Mouse (Mus musculus) embryonic facial prominence, embryonic 11.5 days (tissue): ENCODE measurements around the gene Adgre5. TPM values are rescaled to one million over a fixed set of nuclear protein-coding genes. Genes with fewer than 3 reads are reported as not detected.

Experiments
- ATAC-seq: fragments of 200-750 bp; cut with Nextera tagmentation; replicated peaks from 2 replicates; pipeline ENCODE4 v1.8.0; 2017; ENCODE audit warnings: low read depth; ENCODE audit not compliant: insufficient number of reproducible peaks, low FRiP score, low TSS enrichment
- DNase-seq: peaks from one replicate; pipeline ENCODE4 v3.0.0-alpha.2; 2015; ENCODE audit warnings: low spot score
- H3K27ac ChIP-seq: fragments of 300-500 bp; sonication (generic); replicated peaks from 2 replicates; pipeline ENCODE4 v1.5.1; 2014; ENCODE audit warnings: mild to moderate bottlenecking, low read depth, low read length, control low read depth
- H3K27me3 ChIP-seq: fragments of 300-500 bp; sonication (generic); 2 replicates; pipeline ENCODE4 v1.6.1; 2014; ENCODE audit warnings: mild to moderate bottlenecking, low read length, moderate library complexity, mixed read lengths; ENCODE audit not compliant: control insufficient read depth, insufficient read depth
- H3K36me3 ChIP-seq: fragments of 300-500 bp; sonication (generic); replicated peaks from 2 replicates; pipeline ENCODE4 v1.6.1; 2014; ENCODE audit warnings: low read depth, mild to moderate bottlenecking, low read length, moderate library complexity, mixed read lengths; ENCODE audit not compliant: control insufficient read depth, insufficient read depth
- H3K4me1 ChIP-seq: fragments of 300-500 bp; sonication (generic); 2 replicates; pipeline ENCODE4 v1.6.1; 2014; ENCODE audit warnings: low read length, mixed read lengths; ENCODE audit not compliant: control insufficient read depth, insufficient read depth
- H3K4me2 ChIP-seq: fragments of 300-500 bp; sonication (generic); 2 replicates; pipeline ENCODE4 v1.6.1; 2014; ENCODE audit warnings: low read depth, mild to moderate bottlenecking, control low read depth, low read length, moderate library complexity
- H3K4me3 ChIP-seq: fragments of 300-500 bp; sonication (generic); 2 replicates; pipeline ENCODE4 v1.5.1; 2014; ENCODE audit warnings: low read depth, low read length, control low read depth
- H3K9ac ChIP-seq: fragments of 300-500 bp; sonication (generic); replicated peaks from 2 replicates; pipeline ENCODE4 v1.6.1; 2014; ENCODE audit warnings: mild to moderate bottlenecking, control low read depth, low read length
- H3K9me3 ChIP-seq: fragments of 300-500 bp; sonication (generic); replicated peaks from 2 replicates; pipeline ENCODE4 v1.6.1; 2016; ENCODE audit warnings: mild to moderate bottlenecking, low read length, inconsistent platforms, mixed read lengths; ENCODE audit not compliant: control insufficient read depth
- WGBS: fragments of 180-500 bp; shearing (Covaris S2); extraction: QIAGEN DNeasy Blood & Tissue Kit; methylation state at CpG from one replicate; pipeline ENCODE4 v1.1.7; 2014; 5-methylcytosine and 5-hydroxymethylcytosine counted together
- polyA plus RNA-seq: library from polyadenylated mRNA; unstranded; fragments of >200 nt; fragmentation: Nextera tagmentation; extraction: Ambion mirVana; gene quantifications from 2 replicates; pipeline ENCODE4 v1.2.1, GENCODE M21; 2014

Gene Adgre5
- polyA plus RNA-seq, 1 experiment from 2014 or later = 19.0 TPM

DNA sequence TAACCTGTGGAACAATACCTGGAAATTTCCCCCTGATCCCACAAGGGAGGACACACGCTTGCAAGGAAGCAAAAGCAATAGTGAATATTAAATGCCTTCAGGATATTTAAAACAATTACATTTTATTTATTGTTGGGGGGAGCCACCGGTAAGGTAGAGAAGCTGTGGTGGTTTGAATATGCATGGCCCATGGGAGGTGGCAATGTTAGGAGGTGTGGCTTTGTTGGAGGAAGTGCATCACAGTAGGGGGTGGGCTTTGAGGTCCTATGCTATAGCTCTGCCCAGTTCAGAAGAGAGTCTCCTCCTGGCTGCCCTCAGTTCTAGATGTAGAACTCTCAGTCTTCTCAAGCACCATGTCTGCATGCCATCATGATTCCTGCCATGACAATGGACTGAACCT lies 23.6 kb upstream of the Adgre5 start:
- Histone ChIP-seq H3K9ac (no peak overlapping the region), H3K36me3 (no peaks in the 10 kb centered on the region), H3K27ac (no peak overlapping the region), H3K4me2 (no peak overlapping the region), H3K9me3 (no peaks in the 10 kb centered on the region; the same call in 1 of the 2 replicates), H3K4me3 (no peak overlapping the region), H3K4me1 (no peaks in the 10 kb centered on the region), H3K27me3 (no peaks in the 10 kb centered on the region)
- ATAC-seq (no peak), DNase-seq (no peak)
- 87% methylated on average over 2 of the region's 2 CpGs for WGBS

DNA sequence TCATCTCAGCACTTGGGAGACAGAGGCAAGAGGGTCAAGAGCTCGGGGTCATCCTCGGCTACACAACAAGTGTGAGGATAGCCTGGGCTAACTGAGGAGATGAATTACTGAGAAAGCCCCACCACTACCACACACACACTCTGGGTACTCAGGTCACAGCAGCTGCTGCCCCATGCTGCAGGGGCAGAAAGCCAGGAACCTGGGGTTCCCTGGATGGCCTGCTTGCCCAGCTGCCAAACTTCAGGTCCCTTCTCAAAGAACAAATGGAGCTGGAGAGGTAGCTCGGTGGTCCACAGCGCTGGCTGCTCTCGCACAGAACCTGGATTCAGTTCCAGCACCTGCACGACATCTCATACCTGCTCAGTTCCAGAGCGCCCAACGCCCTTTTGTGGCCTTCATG lies 23.0 kb upstream of the Adgre5 start:
- H3K4me2 ChIP-seq = no peak overlapping the region
- H3K9me3 ChIP-seq = no peaks in the 10 kb centered on the region; the same call in 1 of the 2 replicates
- H3K4me3 ChIP-seq = no peak overlapping the region
- H3K36me3 ChIP-seq = no peaks in the 10 kb centered on the region
- 93% methylated on average over 8 of the region's 8 CpGs for WGBS
- no peaks in the 10 kb centered on the region for H3K4me1 ChIP-seq
- no peaks in the 10 kb centered on the region for H3K27me3 ChIP-seq
- no peak for ATAC-seq
- no peak overlapping the region for H3K9ac ChIP-seq
- no peak overlapping the region for H3K27ac ChIP-seq
- DNase-seq = no peak

DNA sequence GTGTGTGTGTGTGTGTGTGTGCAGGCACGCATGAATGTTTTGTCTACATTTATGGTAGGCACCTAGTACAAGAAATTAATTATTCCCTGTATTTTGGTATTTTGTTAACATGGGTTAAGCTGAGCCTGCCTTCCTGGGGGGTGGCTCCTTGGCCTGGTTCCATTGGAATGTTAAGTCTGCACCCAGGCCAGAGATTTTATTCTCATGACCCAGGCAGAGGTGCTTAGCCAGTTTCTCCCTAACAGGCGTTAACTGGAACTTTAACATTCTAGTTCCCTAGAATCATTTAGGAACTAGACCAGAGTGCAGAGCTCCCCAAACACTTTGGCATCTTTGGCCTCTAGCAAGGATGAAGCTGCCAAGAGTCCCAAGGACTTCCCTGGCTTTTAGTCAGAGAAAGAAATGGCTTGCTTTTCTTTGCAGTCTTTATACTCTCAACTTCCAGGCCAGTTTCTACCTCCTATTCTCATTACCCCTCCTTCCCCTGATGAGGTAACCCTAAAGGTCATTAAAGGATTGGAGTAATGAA lies 18.2 kb upstream of the Adgre5 start:
- H3K27me3 ChIP-seq = no peaks in the 10 kb centered on the region
- no peak for ATAC-seq
- DNase-seq = no peak

DNA sequence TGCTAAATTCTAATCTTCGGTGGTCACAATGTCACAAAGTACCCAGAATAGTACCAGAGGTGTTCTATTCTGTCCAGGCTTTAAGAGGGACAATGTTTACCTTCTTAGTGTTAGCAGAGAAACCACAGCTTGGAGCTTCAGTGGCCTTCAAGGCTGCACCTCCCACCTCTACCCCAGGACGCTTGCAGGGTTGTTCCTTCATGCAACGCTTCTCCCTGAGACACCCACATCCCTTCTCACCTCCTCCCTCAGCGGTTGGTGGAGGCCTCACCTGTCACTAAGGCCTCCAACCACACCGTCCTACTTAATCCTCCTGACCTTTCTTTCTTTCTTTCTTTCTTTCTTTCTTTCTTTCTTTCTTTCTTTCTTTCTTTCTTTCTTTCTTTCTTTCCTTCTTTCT lies 17.2 kb upstream of the Adgre5 start:
- 63% methylated on average over 5 of the region's 5 CpGs for WGBS
- Histone ChIP-seq H3K9ac (no peak overlapping the region), H3K4me3 (no peak overlapping the region)

More for the DNA sequence above, 18.2 kb upstream of the Adgre5 start:
- no peaks in the 10 kb centered on the region for H3K36me3 ChIP-seq
- no peak overlapping the region for H3K4me2 ChIP-seq
- no peak overlapping the region for H3K4me3 ChIP-seq
- no peaks in the 10 kb centered on the region for H3K4me1 ChIP-seq
- H3K27ac ChIP-seq = no peak overlapping the region
- no peak overlapping the region for H3K9ac ChIP-seq
- 74% methylated on average over 2 of the region's 2 CpGs for WGBS
- no peaks in the 10 kb centered on the region for H3K9me3 ChIP-seq

DNA sequence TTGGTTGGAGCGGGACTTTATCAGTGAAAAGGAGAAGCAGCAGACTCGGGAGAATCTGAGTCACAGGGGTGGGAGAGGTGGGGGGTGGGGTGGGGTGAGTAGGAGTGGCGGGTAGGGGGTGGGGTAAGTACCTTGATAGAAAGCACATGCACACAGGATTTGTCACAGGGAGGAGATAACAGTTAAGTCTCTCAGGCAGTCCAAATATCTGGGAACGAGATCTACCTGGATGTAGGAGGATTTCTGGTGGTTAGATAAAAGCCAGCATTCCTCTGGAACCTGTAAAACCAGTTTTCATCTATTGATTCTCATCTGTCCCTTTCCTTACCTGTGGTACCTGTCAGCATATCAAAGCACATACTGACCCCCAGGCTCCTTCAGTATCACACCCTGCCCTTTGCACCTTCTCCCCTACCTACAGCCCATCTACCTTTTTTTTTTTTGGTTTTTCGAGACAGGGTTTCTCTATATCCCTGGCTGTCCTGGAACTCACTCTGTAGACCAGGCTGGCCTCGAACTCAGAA lies 16.0 kb upstream of the Adgre5 start:
- no peak overlapping the region for H3K4me3 ChIP-seq
- H3K9ac ChIP-seq = no peak overlapping the region
- H3K27me3 ChIP-seq = no peaks in the 10 kb centered on the region
- DNase-seq (no peak), ATAC-seq (no peak)
- WGBS = 76% methylated on average over 6 of the region's 6 CpGs
- H3K9me3 ChIP-seq = no peaks in the 10 kb centered on the region
- H3K27ac ChIP-seq = no peak overlapping the region
- H3K4me2 ChIP-seq = no peak overlapping the region
- no peaks in the 10 kb centered on the region for H3K4me1 ChIP-seq
- no peaks in the 10 kb centered on the region for H3K36me3 ChIP-seq

More for the DNA sequence above, 17.2 kb upstream of the Adgre5 start:
- no peak overlapping the region for H3K4me2 ChIP-seq
- H3K27me3 ChIP-seq = no peaks in the 10 kb centered on the region
- ATAC-seq = no peak
- no peaks in the 10 kb centered on the region for H3K9me3 ChIP-seq
- no peaks in the 10 kb centered on the region for H3K4me1 ChIP-seq
- no peak overlapping the region for H3K27ac ChIP-seq
- no peak for DNase-seq
- no peaks in the 10 kb centered on the region for H3K36me3 ChIP-seq

DNA sequence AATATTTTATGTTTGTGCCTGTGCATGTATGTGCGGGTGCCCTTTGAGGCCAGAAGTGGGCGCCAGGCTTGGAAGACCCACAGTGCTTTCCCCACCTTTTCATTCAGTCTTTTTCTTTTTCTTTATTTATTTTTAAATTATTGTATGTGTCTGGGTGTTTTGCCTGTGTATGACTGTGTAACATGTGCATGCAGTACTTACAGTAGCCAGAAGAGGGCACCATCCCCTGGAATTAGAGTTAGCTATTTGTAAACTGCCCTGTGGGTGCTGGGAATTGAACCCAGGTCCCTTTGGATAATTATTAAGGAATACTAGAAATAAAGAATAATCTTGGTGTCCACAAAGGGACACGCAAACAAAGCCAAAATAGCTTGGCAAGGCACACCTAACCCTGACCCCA lies 15.1 kb upstream of the Adgre5 start:
- DNase-seq = no peak
- no peaks in the 10 kb centered on the region for H3K4me1 ChIP-seq
- no peak overlapping the region for H3K4me3 ChIP-seq
- 93% methylated on average over 3 of the region's 3 CpGs for WGBS
- H3K36me3 ChIP-seq = no peaks in the 10 kb centered on the region
- no peak overlapping the region for H3K27ac ChIP-seq
- no peak for ATAC-seq
- no peaks in the 10 kb centered on the region for H3K27me3 ChIP-seq
- no peak overlapping the region for H3K4me2 ChIP-seq
- no peaks in the 10 kb centered on the region for H3K9me3 ChIP-seq
- no peak overlapping the region for H3K9ac ChIP-seq

DNA sequence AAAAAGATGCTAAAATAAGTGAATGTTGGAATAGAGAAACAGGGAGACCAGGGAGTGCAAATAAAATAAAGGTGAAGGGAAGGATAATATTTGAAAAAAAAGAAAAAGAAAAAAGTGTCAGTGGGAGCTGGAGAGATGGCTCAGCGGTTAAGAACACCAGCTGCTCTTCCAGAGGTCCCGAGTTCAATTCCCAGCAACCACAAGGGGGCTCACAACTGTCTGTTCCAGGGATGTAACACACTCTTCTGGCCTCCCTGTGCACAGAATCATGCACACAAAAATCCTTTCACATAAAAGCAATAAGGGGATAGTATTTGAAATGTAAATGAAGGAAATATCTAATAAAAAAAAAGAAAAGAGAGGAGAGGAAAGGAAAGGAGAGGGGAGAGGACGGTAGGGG lies 13.0 kb upstream of the Adgre5 start:
- peak; percentile 33 for DNase-seq
- no peak overlapping the region for H3K27ac ChIP-seq

DNA sequence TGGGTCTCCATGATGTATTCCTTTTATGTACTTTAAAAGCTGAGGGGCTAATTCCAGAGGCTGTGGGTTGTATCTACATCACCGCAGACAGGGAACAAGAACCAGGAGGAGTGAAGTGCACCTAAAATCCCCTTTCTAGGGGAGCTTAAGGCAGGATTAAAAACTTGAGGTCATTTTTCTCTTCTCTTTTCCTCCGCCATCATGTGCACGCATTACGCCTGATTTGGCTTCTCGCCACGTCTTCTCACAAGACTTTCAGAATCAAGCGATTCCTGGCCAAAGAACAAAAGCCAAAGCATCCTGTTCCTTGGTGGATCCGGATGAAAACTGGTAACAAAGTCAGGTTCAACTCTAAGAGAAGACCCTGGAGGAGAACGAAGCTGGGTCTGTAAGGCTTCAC lies 8.1 kb upstream of the Adgre5 start:
- H3K27ac ChIP-seq = no peak overlapping the region
- no peak overlapping the region for H3K4me2 ChIP-seq
- H3K9me3 ChIP-seq = no peaks in the 10 kb centered on the region
- 89% methylated on average over 9 of the region's 9 CpGs for WGBS
- ATAC-seq (no peak), DNase-seq (no peak)
- H3K36me3 ChIP-seq = no peaks in the 10 kb centered on the region
- H3K4me1 ChIP-seq = no peaks in the 10 kb centered on the region; the same call in 1 of the 2 replicates
- no peak overlapping the region for H3K4me3 ChIP-seq
- H3K27me3 ChIP-seq = peaks cover 3% of the 10 kb centered on the region
- no peak overlapping the region for H3K9ac ChIP-seq

More for the DNA sequence above, 13.0 kb upstream of the Adgre5 start:
- Histone ChIP-seq H3K27me3 (no peaks in the 10 kb centered on the region), H3K36me3 (no peaks in the 10 kb centered on the region), H3K4me3 (no peak overlapping the region), H3K9me3 (no peaks in the 10 kb centered on the region), H3K9ac (no peak overlapping the region), H3K4me2 (no peak overlapping the region), H3K4me1 (no peaks in the 10 kb centered on the region)
- WGBS = 47% methylated on average over 2 of the region's 3 CpGs
- ATAC-seq = no peak
